Mouse (Mus musculus): Measurements from ENCODE around the gene Cyp27b1.

DNA sequence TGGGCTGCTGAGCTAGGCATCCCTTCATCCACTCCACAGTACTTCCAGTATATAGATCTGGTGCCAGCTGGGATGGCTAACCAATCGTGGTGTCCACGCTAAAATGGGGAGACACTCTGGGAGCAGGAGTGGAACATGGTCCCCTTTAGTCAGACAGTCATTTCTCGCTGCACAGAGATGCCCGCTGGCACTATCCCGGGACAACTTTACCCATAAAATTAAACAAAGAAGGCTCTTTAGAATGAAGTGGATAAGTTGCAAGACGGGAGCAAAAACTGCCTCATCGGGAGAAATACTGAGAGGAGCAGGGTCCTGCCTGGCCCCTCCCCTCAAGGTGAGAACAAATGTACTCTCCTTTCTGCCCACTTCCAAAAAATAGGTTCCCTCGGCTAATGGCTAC lies 10.7 kb downstream of the Cyp27b1 start:
- TF ChIP-seq CTCF (conservative IDR thresholded peaks at IDR 0.05; ENCODE audit: low read length) (no peak), NANOG (IDR thresholded peaks at IDR 0.05; ENCODE audit: borderline replicate concordance, low read length) (no peak), POU5F1 (IDR thresholded peaks at IDR 0.05; ENCODE audit: borderline replicate concordance, low read length) (no peak)

Data from E14TG2a.4 (cell line).